Mouse (Mus musculus) small intestine, adult 2 months (tissue): ENCODE data around the gene Efna3. TPM values are rescaled to one million over a fixed set of nuclear protein-coding genes. Genes with fewer than 3 reads are reported as not detected.

Experiments used
- H3K27ac ChIP-seq: fragments of 200-500 bp; 2 replicates; pipeline ENCODE4 v1.5.1; 2012; ENCODE audit warnings: low read depth, low read length, control low read depth, inconsistent platforms; ENCODE audit not compliant: insufficient read depth
- H3K27me3 ChIP-seq: fragments of 200-500 bp; 2 replicates; pipeline ENCODE4 v1.6.1; 2012; ENCODE audit warnings: mild to moderate bottlenecking, moderate library complexity, low read length, inconsistent platforms; ENCODE audit not compliant: control insufficient read depth, insufficient read depth
- H3K36me3 ChIP-seq: fragments of 200-500 bp; 2 replicates; pipeline ENCODE4 v1.6.1; 2012; ENCODE audit warnings: mild to moderate bottlenecking, low read length, control low read depth, inconsistent platforms; ENCODE audit not compliant: control insufficient read depth, insufficient read depth
- H3K4me1 ChIP-seq: fragments of 200-500 bp; 2 replicates; pipeline ENCODE4 v1.6.1; 2012; ENCODE audit warnings: low read length, inconsistent platforms, mixed read lengths; ENCODE audit not compliant: control insufficient read depth, insufficient read depth, insufficient read length
- H3K4me3 ChIP-seq: fragments of 200-500 bp; 2 replicates; pipeline ENCODE4 v1.5.1; 2012; ENCODE audit warnings: low read depth, mild to moderate bottlenecking, control low read depth, inconsistent platforms, low read length, moderate library complexity
- CTCF ChIP-seq: fragments of 200-500 bp; IDR thresholded peaks from 2 replicates; pipeline ENCODE4 v1.5.1; 2012; ENCODE audit warnings: low read depth, mild to moderate bottlenecking, control low read depth, inconsistent platforms, low read length, moderate library complexity, mixed read lengths; ENCODE audit not compliant: insufficient replicate concordance, insufficient read length; ENCODE audit errors: extremely low read depth
- POLR2A ChIP-seq: fragments of 200-500 bp; IDR thresholded peaks from 2 replicates; pipeline ENCODE4 v1.6.1; 2012; ENCODE audit warnings: low read depth, mild to moderate bottlenecking, control low read depth, inconsistent platforms, low read length, moderate library complexity
- WGBS: fragments of 180-500 bp; shearing (Covaris S2); methylation state at CpG from one replicate; pipeline ENCODE4 v1.1.7; 2018; 5-methylcytosine and 5-hydroxymethylcytosine counted together
- polyA plus RNA-seq: library from polyadenylated mRNA; depleted of rRNA; stranded (reverse); fragments of >200 nt; gene quantifications from 2 replicates; pipeline ENCODE4 v1.2.3, GENCODE M21; 2012

Efna3 gene
- polyA plus RNA-seq, 1 experiment: 7.0 TPM

DNA sequence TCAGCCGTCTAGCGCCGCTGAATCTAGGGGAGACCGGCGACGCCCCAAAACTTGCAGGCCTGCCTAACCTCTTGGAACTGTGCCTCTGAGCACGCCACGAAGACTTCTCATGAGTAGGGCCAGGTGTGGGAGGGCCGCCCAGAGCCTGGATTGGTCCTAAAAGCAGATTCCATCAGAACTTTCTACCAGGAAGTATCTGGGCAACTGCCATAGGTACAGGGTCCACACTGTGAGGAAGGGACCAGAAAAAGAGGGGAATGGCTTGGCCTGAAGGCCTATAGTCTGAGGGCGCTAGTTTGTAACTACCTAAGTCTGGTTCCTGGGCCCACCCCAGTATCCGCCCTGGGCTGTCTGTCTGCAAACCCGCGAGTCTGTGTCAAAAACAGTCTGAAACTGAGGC is 8.8 kb upstream of the Efna3 start:
- Histone ChIP-seq H3K4me1 (peaks cover 33% of the 10 kb centered on the region), H3K27me3 (no peaks in the 10 kb centered on the region), H3K36me3 (peaks cover 5% of the 10 kb centered on the region; the same call in 1 of the 2 replicates), H3K4me3 (no peak overlapping the region), H3K27ac (peak overlapping the region; percentile 86)
- WGBS: 24% methylated on average over 13 of the region's 13 CpGs
- TF ChIP-seq CTCF (no peak), POLR2A (no peak)

GRCm38 (mm10) chr3:89330948-89331347 is 8.2 kb upstream of the Efna3 start:
- peaks cover 33% of the 10 kb centered on the region for H3K4me1 ChIP-seq
- H3K27me3 ChIP-seq: no peaks in the 10 kb centered on the region
- peak overlapping the region; percentile 86 for H3K27ac ChIP-seq
- peaks cover 5% of the 10 kb centered on the region; the same call in 1 of the 2 replicates for H3K36me3 ChIP-seq
- no peak overlapping the region for H3K4me3 ChIP-seq
- WGBS: 10% methylated on average over 10 of the region's 10 CpGs
- TF ChIP-seq POLR2A (no peak), CTCF (no peak)

GRCm38 (mm10) chr3:89330346-89330745 is 7.6 kb upstream of the Efna3 start:
- H3K27ac ChIP-seq: no peak overlapping the region
- no peak overlapping the region for H3K4me3 ChIP-seq
- peaks cover 33% of the 10 kb centered on the region for H3K4me1 ChIP-seq
- H3K27me3 ChIP-seq: no peaks in the 10 kb centered on the region
- 42% methylated on average over 3 of the region's 3 CpGs for WGBS
- TF ChIP-seq CTCF (no peak), POLR2A (no peak)
- H3K36me3 ChIP-seq: peaks cover 5% of the 10 kb centered on the region; the same call in 1 of the 2 replicates

- TF ChIP-seq CTCF: no peak
- peak overlapping the region; percentile 60 for H3K27ac ChIP-seq
- no peaks in the 10 kb centered on the region for H3K36me3 ChIP-seq
- H3K4me3 ChIP-seq: no peak overlapping the region
- no peaks in the 10 kb centered on the region for H3K27me3 ChIP-seq
- peaks cover 33% of the 10 kb centered on the region for H3K4me1 ChIP-seq
- WGBS: 12% methylated on average over 4 of the region's 4 CpGs
Observed at GRCm38 (mm10) chr3:89328623-89329022, 5.9 kb upstream of the Efna3 start.

GRCm38 (mm10) chr3:89327371-89327870 is 4.7 kb upstream of the Efna3 start:
- Histone ChIP-seq H3K27ac (no peak overlapping the region), H3K27me3 (no peaks in the 10 kb centered on the region), H3K4me3 (no peak overlapping the region), H3K4me1 (peaks cover 29% of the 10 kb centered on the region), H3K36me3 (no peaks in the 10 kb centered on the region)
- TF ChIP-seq POLR2A (no peak), CTCF (no peak)
- 15% methylated on average over 9 of the region's 9 CpGs for WGBS

- TF ChIP-seq POLR2A (no peak), CTCF (no peak)
- Histone ChIP-seq H3K27ac (no peak overlapping the region), H3K4me1 (peaks cover 32% of the 10 kb centered on the region), H3K27me3 (peaks cover 8% of the 10 kb centered on the region; the same call in 1 of the 2 replicates), H3K36me3 (no peaks in the 10 kb centered on the region), H3K4me3 (no peak overlapping the region)
- 94% methylated on average over 8 of the region's 8 CpGs for WGBS
Observed at GRCm38 (mm10) chr3:89325882-89326281, 3.1 kb upstream of the Efna3 start.

- TF ChIP-seq CTCF: no peak
- TF ChIP-seq POLR2A: no peak
- WGBS: 2% methylated on average over 14 of the region's 14 CpGs
- peaks cover 26% of the 10 kb centered on the region for H3K4me1 ChIP-seq
- H3K27ac ChIP-seq: no peak overlapping the region
- H3K36me3 ChIP-seq: no peaks in the 10 kb centered on the region
- H3K4me3 ChIP-seq: peak overlapping the region; percentile 69
- H3K27me3 ChIP-seq: peaks cover 31% of the 10 kb centered on the region
Observed at GRCm38 (mm10) chr3:89322131-89322500, 649 bp downstream of the Efna3 start.
